Mouse (Mus musculus) CH12.LX (cell line): ENCODE measurements around the gene Mrtfa.

Experiments used
- CTCF ChIP-seq, 2 experiments: IDR thresholded peaks in 1 of 2; conservative IDR thresholded peaks in 1 of 2; 2 replicates each; pipeline ENCODE4 v1.5.1; 2011 to 2012; ENCODE audit warnings: low read depth in 2 of 2, low read length in 2 of 2, improper control_type of control experiment in 1 of 2, inconsistent platforms in 1 of 2, mild to moderate bottlenecking in 1 of 2, moderate library complexity in 1 of 2
- KAT2A ChIP-seq: IDR thresholded peaks from 2 replicates; pipeline ENCODE4 v1.6.1; 2012; ENCODE audit warnings: low read length, improper control_type of control experiment, inconsistent platforms; ENCODE audit not compliant: insufficient replicate concordance
- POLR2A ChIP-seq: IDR thresholded peaks from 2 replicates; pipeline ENCODE4 v1.6.1; 2011; ENCODE audit warnings: low read depth, mild to moderate bottlenecking, improper control_type of control experiment, low read length
- RCOR1 ChIP-seq: conservative IDR thresholded peaks from 2 replicates; pipeline ENCODE4 v1.6.1; 2012; ENCODE audit warnings: low read depth, mild to moderate bottlenecking, inconsistent platforms, low read length, improper control_type of control experiment
- SIN3A ChIP-seq: IDR thresholded peaks from 2 replicates; pipeline ENCODE4 v1.6.1; 2012; ENCODE audit warnings: low read length, improper control_type of control experiment, inconsistent platforms
- USF1 ChIP-seq: IDR thresholded peaks from 2 replicates; pipeline ENCODE4 v1.6.1; 2014; ENCODE audit warnings: low read depth, mild to moderate bottlenecking, inconsistent platforms, low read length, improper control_type of control experiment
- ZC3H11A ChIP-seq: IDR thresholded peaks from 2 replicates; pipeline ENCODE4 v1.6.1; 2012; ENCODE audit warnings: low read depth, mild to moderate bottlenecking, inconsistent platforms, low read length, improper control_type of control experiment
- ZKSCAN1 ChIP-seq: IDR thresholded peaks from 2 replicates; pipeline ENCODE4 v1.6.1; 2012; ENCODE audit warnings: low read depth, inconsistent platforms, low read length, improper control_type of control experiment, borderline replicate concordance

- TF ChIP-seq SIN3A, result no peak
- no peak for TF ChIP-seq POLR2A
- TF ChIP-seq ZKSCAN1, result no peak
- TF ChIP-seq CTCF (conservative IDR thresholded peaks at IDR 0.05 in 1 of 2, IDR thresholded peaks at IDR 0.05 in 1 of 2; ENCODE audit: low read depth in 2 of 2, low read length in 2 of 2), result no peak
- no peak for TF ChIP-seq ZC3H11A
- no peak for TF ChIP-seq USF1
- no peak for TF ChIP-seq RCOR1
- no peak for TF ChIP-seq KAT2A
Observed at GRCm38 (mm10) chr15:81154846-81155624, 35.5 kb downstream of the Mrtfa start.
